Mouse (Mus musculus) midbrain, postnatal 0 days (tissue): ENCODE measurements around the gene Nab1. TPM values are rescaled to one million over a fixed set of nuclear protein-coding genes. Genes with fewer than 3 reads are reported as not detected.

ENCODE experiments used
- ATAC-seq: fragments of 200-750 bp; cut with Nextera tagmentation; 2 replicates; pipeline ENCODE4 v1.8.0; 2017; ENCODE audit warnings: moderate number of reproducible peaks, mild to moderate bottlenecking, moderate TSS enrichment, moderate library complexity; ENCODE audit not compliant: low FRiP score
- DNase-seq: peaks from one replicate; pipeline ENCODE4 v3.0.0-alpha.2; 2015; ENCODE audit warnings: low spot score
- H3K27ac ChIP-seq: fragments of 300-500 bp; sonication (generic); 2 replicates; pipeline ENCODE4 v1.5.1; 2014; ENCODE audit warnings: low read depth, mild to moderate bottlenecking, low read length, mixed read lengths
- H3K27me3 ChIP-seq: fragments of 300-500 bp; sonication (generic); 2 replicates; pipeline ENCODE4 v1.6.1; 2014; ENCODE audit warnings: low read length, control low read depth, mixed read lengths; ENCODE audit not compliant: insufficient read depth
- H3K36me3 ChIP-seq: fragments of 300-500 bp; sonication (generic); 2 replicates; pipeline ENCODE4 v1.6.1; 2014; ENCODE audit warnings: low read length, control low read depth, mixed read lengths; ENCODE audit not compliant: insufficient read depth
- H3K4me1 ChIP-seq: fragments of 300-500 bp; sonication (generic); 2 replicates; pipeline ENCODE4 v1.6.1; 2014; ENCODE audit warnings: mild to moderate bottlenecking, control low read depth, antibody characterized with exemption, low read length, mixed read lengths; ENCODE audit not compliant: insufficient read depth
- H3K4me2 ChIP-seq: fragments of 300-500 bp; sonication (generic); 2 replicates; pipeline ENCODE4 v1.6.1; 2014; ENCODE audit warnings: low read depth, mild to moderate bottlenecking, low read length, mixed read lengths; ENCODE audit not compliant: poor library complexity, severe bottlenecking
- H3K4me3 ChIP-seq: fragments of 300-500 bp; sonication (generic); 2 replicates; pipeline ENCODE4 v1.5.1; 2014; ENCODE audit warnings: low read depth, mild to moderate bottlenecking, low read length, moderate library complexity
- H3K9ac ChIP-seq: fragments of 300-500 bp; sonication (generic); replicated peaks from 2 replicates; pipeline ENCODE4 v1.6.1; 2014; ENCODE audit warnings: mild to moderate bottlenecking, low read length, moderate library complexity, mixed read lengths; ENCODE audit not compliant: poor library complexity, severe bottlenecking
- H3K9me3 ChIP-seq: fragments of 300-500 bp; sonication (generic); 2 replicates; pipeline ENCODE4 v1.6.1; 2016; ENCODE audit warnings: low read length, control low read depth
- CTCF ChIP-seq: IDR thresholded peaks from 2 replicates; pipeline ENCODE4 v1.5.1; 2016; ENCODE audit warnings: antibody characterized with exemption, mild to moderate bottlenecking
- WGBS: fragments of 180-500 bp; shearing (Covaris S2); extraction: QIAGEN DNeasy Blood & Tissue Kit; methylation state at CpG from one replicate; pipeline ENCODE4 v1.1.7; 2014; 5-methylcytosine and 5-hydroxymethylcytosine counted together
- polyA plus RNA-seq: library from polyadenylated mRNA; unstranded; fragments of >200 nt; fragmentation: Nextera tagmentation; extraction: Ambion mirVana; gene quantifications from 2 replicates; pipeline ENCODE4 v1.2.1, GENCODE M21; 2015
- total RNA-seq: library from RNA; depleted of rRNA; stranded (reverse); fragments of >200 nt; gene quantifications from 2 replicates; pipeline ENCODE4 v1.2.3, GENCODE M21; 2014

Nab1 gene
- total and polyA plus RNA-seq, 2 experiments from 2014 or later = 5.9 to 11.0 TPM

GRCm38 (mm10) chr1:52511788-52512425, 11.4 kb upstream of the Nab1 start:
- Histone ChIP-seq H3K4me3 (no peak overlapping the region), H3K27ac (no peak overlapping the region), H3K9ac (no peak overlapping the region), H3K9me3 (no peaks in the 10 kb centered on the region), H3K4me2 (no peak overlapping the region), H3K27me3 (no peaks in the 10 kb centered on the region), H3K36me3 (no peaks in the 10 kb centered on the region), H3K4me1 (no peaks in the 10 kb centered on the region)
- 95% methylated on average over 1 of the region's 1 CpGs for WGBS
- no peak for ATAC-seq
- TF ChIP-seq CTCF = no peak
- DNase-seq = no peak

DNA sequence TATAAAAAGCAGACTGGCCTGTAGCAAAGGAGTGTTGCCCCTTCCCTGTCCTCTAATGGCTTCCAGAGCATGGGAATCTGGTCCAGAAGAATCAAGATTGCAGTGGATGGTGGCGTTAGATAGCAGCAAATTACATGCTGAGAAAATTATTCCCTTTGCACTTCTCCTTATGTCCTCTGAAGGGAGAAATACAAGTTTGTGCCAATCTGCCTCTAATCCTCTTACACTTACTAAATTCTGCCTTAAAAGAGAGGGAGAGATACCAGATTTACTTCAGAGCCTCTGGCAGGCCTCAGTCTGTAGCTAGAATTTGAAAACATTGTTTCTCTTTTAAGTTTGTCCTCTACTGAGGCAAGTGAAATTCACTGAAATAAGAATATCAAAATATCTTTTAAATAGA, 5.7 kb upstream of the Nab1 start:
- TF ChIP-seq CTCF = no peak
- Histone ChIP-seq H3K4me2 (no peak overlapping the region), H3K4me3 (no peak overlapping the region), H3K36me3 (no peaks in the 10 kb centered on the region), H3K9me3 (no peaks in the 10 kb centered on the region), H3K27me3 (no peaks in the 10 kb centered on the region), H3K9ac (no peak overlapping the region), H3K4me1 (no peaks in the 10 kb centered on the region), H3K27ac (no peak overlapping the region)
- WGBS = 49% methylated on average over 1 of the region's 1 CpGs
- DNase-seq (no peak), ATAC-seq (no peak)

GRCm38 (mm10) chr1:52502296-52502695, 1.8 kb upstream of the Nab1 start:
- H3K9ac ChIP-seq = no peak overlapping the region
- no peak overlapping the region for H3K4me3 ChIP-seq
- ATAC-seq (no peak), DNase-seq (no peak)
- no peak overlapping the region for H3K27ac ChIP-seq
- WGBS = 77% methylated on average over 4 of the region's 4 CpGs
- no peaks in the 10 kb centered on the region for H3K27me3 ChIP-seq
- H3K4me2 ChIP-seq = no peak overlapping the region
- TF ChIP-seq CTCF = no peak
- H3K36me3 ChIP-seq = no peaks in the 10 kb centered on the region
- H3K9me3 ChIP-seq = no peaks in the 10 kb centered on the region
- H3K4me1 ChIP-seq = no peaks in the 10 kb centered on the region

DNA sequence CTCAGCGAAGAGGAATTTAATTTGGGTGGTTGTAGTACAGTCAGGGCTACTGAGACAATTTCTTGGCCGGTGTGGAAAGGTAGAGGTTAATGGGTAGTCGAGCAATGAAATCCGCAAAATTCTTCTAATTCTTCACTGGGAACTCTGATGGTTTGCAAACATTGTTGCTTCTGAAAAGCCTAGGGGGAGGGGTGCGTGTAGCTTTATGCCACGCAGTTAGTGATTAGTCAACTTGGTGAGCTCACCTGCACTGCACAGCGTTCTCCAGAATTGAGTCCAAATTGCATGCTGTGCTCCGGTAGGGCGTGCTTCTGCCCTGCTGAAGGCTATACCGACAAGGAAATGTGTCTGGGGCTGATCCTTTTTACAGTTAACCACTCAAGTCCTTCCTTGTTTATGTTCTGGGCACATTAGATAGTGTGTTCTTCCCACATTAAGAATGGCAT, 1.2 kb upstream of the Nab1 start:
- 62% methylated on average over 10 of the region's 10 CpGs for WGBS

DNA sequence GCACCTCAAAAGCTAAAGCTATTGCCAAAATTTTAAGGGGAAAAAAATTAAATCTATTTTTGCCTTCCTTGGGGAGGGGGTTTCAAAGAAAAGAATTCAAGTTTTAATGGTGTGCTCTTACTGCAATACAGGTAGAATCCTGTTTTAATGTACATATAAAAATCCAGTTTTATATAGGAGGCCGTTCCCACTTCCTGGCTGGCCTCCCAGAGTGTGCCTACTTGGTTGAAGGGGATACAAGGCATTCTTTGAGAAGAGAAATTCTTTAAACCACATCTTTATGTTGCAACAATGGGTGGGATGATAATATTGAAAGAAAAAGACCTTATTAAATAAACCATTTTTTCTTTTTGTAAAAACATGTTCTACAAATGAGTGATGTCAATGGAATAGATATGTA, 611 bp upstream of the Nab1 start:
- no peak for ATAC-seq
- Histone ChIP-seq H3K4me2 (peak overlapping the region; percentile 88), H3K27me3 (no peaks in the 10 kb centered on the region), H3K4me3 (peak overlapping the region; percentile 79), H3K36me3 (no peaks in the 10 kb centered on the region), H3K27ac (no peak overlapping the region), H3K9ac (no peak overlapping the region), H3K4me1 (peaks cover 3% of the 10 kb centered on the region; the same call in 1 of the 2 replicates), H3K9me3 (no peaks in the 10 kb centered on the region)
- no peak for DNase-seq
- TF ChIP-seq CTCF = no peak
- 51% methylated on average over 1 of the region's 1 CpGs for WGBS

More for the DNA sequence above, 1.2 kb upstream of the Nab1 start:
- H3K4me3 ChIP-seq = no peak overlapping the region
- TF ChIP-seq CTCF = no peak
- H3K4me1 ChIP-seq = peaks cover 3% of the 10 kb centered on the region; the same call in 1 of the 2 replicates
- H3K9me3 ChIP-seq = no peaks in the 10 kb centered on the region
- H3K9ac ChIP-seq = no peak overlapping the region
- no peak overlapping the region for H3K4me2 ChIP-seq
- H3K27ac ChIP-seq = no peak overlapping the region
- ATAC-seq (no peak), DNase-seq (no peak)
- H3K27me3 ChIP-seq = no peaks in the 10 kb centered on the region
- no peaks in the 10 kb centered on the region for H3K36me3 ChIP-seq

DNA sequence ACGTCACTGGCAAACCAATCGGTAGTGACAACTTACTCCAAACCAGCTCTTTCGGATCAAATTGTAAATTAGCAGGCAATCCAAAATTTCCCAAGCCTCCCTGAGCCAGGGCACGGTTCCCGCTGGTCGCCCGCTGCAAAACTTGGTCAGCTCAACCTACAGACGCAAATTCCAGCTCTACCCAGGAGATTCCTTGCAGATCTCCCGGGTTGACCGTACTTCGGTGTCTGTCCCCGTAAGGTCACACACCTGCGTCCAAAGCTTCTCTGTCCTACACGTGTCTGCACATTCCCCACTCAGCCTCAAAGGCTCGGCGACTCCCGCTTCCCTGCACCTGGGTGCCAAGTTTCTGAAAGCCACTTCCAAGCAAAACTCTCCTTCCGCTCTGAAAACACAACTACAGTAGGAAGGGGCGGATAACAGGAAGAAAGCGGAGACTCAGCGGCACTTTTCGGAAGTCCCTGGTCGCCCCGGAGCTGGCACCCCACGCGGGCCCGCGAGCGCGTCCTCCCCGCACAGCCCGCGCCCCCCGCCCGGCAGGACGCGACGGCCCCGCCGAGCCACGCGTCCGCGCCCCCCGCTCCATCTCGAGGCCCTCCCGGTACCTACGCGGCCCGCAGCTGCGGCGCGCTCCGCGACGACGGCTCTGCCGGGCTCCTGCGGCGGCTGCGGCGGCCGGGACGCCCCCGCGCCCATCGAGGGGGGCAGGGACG, 722 bp downstream of the Nab1 start:
- Histone ChIP-seq H3K27ac (peak overlapping the region; percentile 70), H3K4me1 (peaks cover 3% of the 10 kb centered on the region; the same call in 1 of the 2 replicates), H3K4me3 (peak overlapping the region; percentile 79), H3K9me3 (no peaks in the 10 kb centered on the region), H3K36me3 (no peaks in the 10 kb centered on the region), H3K4me2 (peak overlapping the region; percentile 88), H3K27me3 (no peaks in the 10 kb centered on the region), H3K9ac (peak overlapping the region; percentile 77)
- peak; percentile 85 for ATAC-seq
- peak; percentile 53 for DNase-seq
- whole genome bisulfite sequencing = under 1% methylated on average over 50 of the region's 68 CpGs
- no peak for TF ChIP-seq CTCF
